Mouse (Mus musculus): ENCODE data around the gene Tmem114.

DNA sequence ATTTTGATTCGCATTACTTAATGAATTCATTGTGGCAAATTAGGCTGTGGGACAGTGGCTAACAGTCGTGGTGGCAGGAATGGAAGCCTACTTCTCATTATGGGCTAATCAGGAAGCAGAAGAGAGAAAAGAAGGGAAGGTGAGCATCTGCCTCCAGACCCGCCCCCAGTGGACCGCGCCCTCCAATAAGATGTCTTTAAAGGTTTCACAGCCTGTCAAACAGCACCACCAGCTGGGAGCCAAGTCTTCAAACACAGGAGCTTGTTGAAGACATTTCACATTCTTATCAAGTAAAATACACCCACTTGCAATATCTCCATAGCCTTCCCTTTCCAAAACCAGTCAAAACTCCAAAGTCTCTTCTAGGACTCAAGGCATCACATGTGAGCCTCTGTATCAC, 39.3 kb downstream of the Tmem114 start:
- TF ChIP-seq CTCF (IDR thresholded peaks at IDR 0.05; ENCODE audit: extremely low read depth, insufficient read length, insufficient replicate concordance, low read depth, low read length) (no peak), POLR2A (IDR thresholded peaks at IDR 0.05; ENCODE audit: low read depth, low read length) (no peak)
